Mouse (Mus musculus) CH12.LX (cell line): Measurements from ENCODE around the gene Tle6. TPM values are rescaled to one million over a fixed set of nuclear protein-coding genes. Genes with fewer than 3 reads are reported as not detected.

Experiments
- DNase-seq: peaks from one replicate; pipeline ENCODE4 v3.0.0-alpha.2; 2013; ENCODE audit errors: extremely low read depth
- H3K27ac ChIP-seq: 2 replicates; pipeline ENCODE4 v1.5.1; 2012; ENCODE audit warnings: low read depth, mild to moderate bottlenecking, control low read depth, moderate library complexity; ENCODE audit not compliant: insufficient read depth
- H3K27me3 ChIP-seq: replicated peaks from 2 replicates; pipeline ENCODE3; 2012; ENCODE audit warnings: inconsistent platforms
- H3K36me3 ChIP-seq, 2 experiments: replicated peaks in 1 of 2; 2 replicates each; pipeline versions ENCODE3 to v1.6.1; 2012; ENCODE audit warnings: inconsistent platforms in 1 of 2, low read length in 1 of 2, mild to moderate bottlenecking in 1 of 2, mixed read lengths in 1 of 2, moderate library complexity in 1 of 2; ENCODE audit not compliant: control insufficient read depth in 1 of 2, insufficient read depth in 1 of 2
- H3K4me1 ChIP-seq, 2 experiments: 2 replicates each; pipeline ENCODE4 v1.6.1; 2012; ENCODE audit warnings: inconsistent platforms in 1 of 2, moderate library complexity in 1 of 2; ENCODE audit not compliant: insufficient read depth in 2 of 2, control insufficient read depth in 1 of 2
- H3K4me2 ChIP-seq: 2 replicates; pipeline ENCODE4 v1.6.1; 2012; ENCODE audit warnings: low read depth, mild to moderate bottlenecking, control low read depth; ENCODE audit not compliant: poor library complexity, insufficient read depth, severe bottlenecking
- H3K4me3 ChIP-seq, 3 experiments: fragments of 150-350 bp in 1 of 3; sonication (generic) in 1 of 3; replicated peaks in 1 of 3; 2 replicates each; pipeline versions ENCODE3 to v1.5.1; 2011 to 2012; ENCODE audit warnings: low read depth in 2 of 3, low read length in 2 of 3, mild to moderate bottlenecking in 2 of 3, moderate library complexity in 2 of 3, control low read depth in 1 of 3, improper control_type of control experiment in 1 of 3, inconsistent platforms in 1 of 3, mixed read lengths in 1 of 3; ENCODE audit not compliant: poor library complexity in 1 of 3
- H3K79me2 ChIP-seq: replicated peaks from 2 replicates; pipeline ENCODE4 v1.6.1; 2012; ENCODE audit warnings: mild to moderate bottlenecking, moderate library complexity; ENCODE audit not compliant: control insufficient read depth, poor library complexity, insufficient read depth, severe bottlenecking; ENCODE audit errors: extremely low read depth
- H3K9ac ChIP-seq: 2 replicates; pipeline ENCODE4 v1.6.1; 2012; ENCODE audit warnings: low read depth, mild to moderate bottlenecking, control low read depth, moderate library complexity; ENCODE audit not compliant: insufficient read depth
- H3K9me3 ChIP-seq: replicated peaks from 2 replicates; pipeline ENCODE3; 2012; ENCODE audit warnings: low read length, inconsistent platforms, mixed read lengths
- CHD1 ChIP-seq: IDR thresholded peaks from 2 replicates; pipeline ENCODE4 v1.6.1; 2012; ENCODE audit warnings: low read depth, low read length, improper control_type of control experiment, inconsistent platforms
- CTCF ChIP-seq, 2 experiments: IDR thresholded peaks in 1 of 2; conservative IDR thresholded peaks in 1 of 2; 2 replicates each; pipeline ENCODE4 v1.5.1; 2011 to 2012; ENCODE audit warnings: low read depth in 2 of 2, low read length in 2 of 2, improper control_type of control experiment in 1 of 2, inconsistent platforms in 1 of 2, mild to moderate bottlenecking in 1 of 2, moderate library complexity in 1 of 2
- ELF1 ChIP-seq: IDR thresholded peaks from 2 replicates; pipeline ENCODE4 v1.6.1; 2014; ENCODE audit warnings: low read depth, mild to moderate bottlenecking, inconsistent platforms, low read length, improper control_type of control experiment
- ETS1 ChIP-seq: conservative IDR thresholded peaks from 2 replicates; pipeline ENCODE4 v1.6.1; 2012; ENCODE audit warnings: low read depth, mild to moderate bottlenecking, inconsistent platforms, low read length, improper control_type of control experiment, moderate library complexity
- HCFC1 ChIP-seq: IDR thresholded peaks from 2 replicates; pipeline ENCODE4 v1.6.1; 2012; ENCODE audit warnings: low read depth, mild to moderate bottlenecking, inconsistent platforms, low read length, improper control_type of control experiment
- IRF4 ChIP-seq: IDR thresholded peaks from 2 replicates; pipeline ENCODE4 v1.6.1; 2014; ENCODE audit warnings: low read depth, mild to moderate bottlenecking, inconsistent platforms, low read length, improper control_type of control experiment
- JUN ChIP-seq: IDR thresholded peaks from 2 replicates; pipeline ENCODE4 v1.6.1; 2011; ENCODE audit warnings: low read depth, mild to moderate bottlenecking, low read length, improper control_type of control experiment, moderate library complexity; ENCODE audit not compliant: insufficient read depth
- JUND ChIP-seq: conservative IDR thresholded peaks from 2 replicates; pipeline ENCODE4 v1.6.1; 2011; ENCODE audit warnings: low read depth, low read length, improper control_type of control experiment
- KAT2A ChIP-seq: IDR thresholded peaks from 2 replicates; pipeline ENCODE4 v1.6.1; 2012; ENCODE audit warnings: low read length, improper control_type of control experiment, inconsistent platforms; ENCODE audit not compliant: insufficient replicate concordance
- MAX ChIP-seq: IDR thresholded peaks from 2 replicates; pipeline ENCODE4 v1.6.1; 2011; ENCODE audit warnings: low read length, improper control_type of control experiment
- MAZ ChIP-seq: IDR thresholded peaks from 2 replicates; pipeline ENCODE4 v1.6.1; 2012; ENCODE audit warnings: low read depth, mild to moderate bottlenecking, inconsistent platforms, low read length, improper control_type of control experiment, moderate library complexity
- MEF2A ChIP-seq: IDR thresholded peaks from 2 replicates; pipeline ENCODE4 v1.6.1; 2014; ENCODE audit warnings: low read depth, mild to moderate bottlenecking, inconsistent platforms, low read length, improper control_type of control experiment, borderline replicate concordance
- MXI1 ChIP-seq: IDR thresholded peaks from 2 replicates; pipeline ENCODE4 v1.6.1; 2011; ENCODE audit warnings: mild to moderate bottlenecking, low read depth, low read length, improper control_type of control experiment
- NELFE ChIP-seq: IDR thresholded peaks from 2 replicates; pipeline ENCODE4 v1.6.1; 2011; ENCODE audit warnings: low read depth, low read length, improper control_type of control experiment
- NRF1 ChIP-seq: IDR thresholded peaks from 2 replicates; pipeline ENCODE4 v1.6.1; 2014; ENCODE audit warnings: low read depth, mild to moderate bottlenecking, inconsistent platforms, low read length, improper control_type of control experiment, moderate library complexity
- PAX5 ChIP-seq: IDR thresholded peaks from 2 replicates; pipeline ENCODE4 v1.6.1; 2012; ENCODE audit warnings: low read length, inconsistent platforms, mixed read lengths
- POLR2A ChIP-seq: IDR thresholded peaks from 2 replicates; pipeline ENCODE4 v1.6.1; 2011; ENCODE audit warnings: low read depth, mild to moderate bottlenecking, improper control_type of control experiment, low read length
- RCOR1 ChIP-seq: conservative IDR thresholded peaks from 2 replicates; pipeline ENCODE4 v1.6.1; 2012; ENCODE audit warnings: low read depth, mild to moderate bottlenecking, inconsistent platforms, low read length, improper control_type of control experiment
- SIN3A ChIP-seq: IDR thresholded peaks from 2 replicates; pipeline ENCODE4 v1.6.1; 2012; ENCODE audit warnings: low read length, improper control_type of control experiment, inconsistent platforms
- USF2 ChIP-seq: conservative IDR thresholded peaks from 2 replicates; pipeline ENCODE4 v1.6.1; 2011; ENCODE audit warnings: low read depth, low read length, improper control_type of control experiment
- ZC3H11A ChIP-seq: IDR thresholded peaks from 2 replicates; pipeline ENCODE4 v1.6.1; 2012; ENCODE audit warnings: low read depth, mild to moderate bottlenecking, inconsistent platforms, low read length, improper control_type of control experiment
- ZKSCAN1 ChIP-seq: IDR thresholded peaks from 2 replicates; pipeline ENCODE4 v1.6.1; 2012; ENCODE audit warnings: low read depth, inconsistent platforms, low read length, improper control_type of control experiment, borderline replicate concordance
- ZNF384 ChIP-seq: IDR thresholded peaks from 2 replicates; pipeline ENCODE4 v1.6.1; 2012; ENCODE audit warnings: low read depth, low read length, improper control_type of control experiment, inconsistent platforms
- dilution Hi-C: fragments of 300-500 bp; cut with MboI; formaldehyde crosslinking; loops from 2 replicates; pipeline ENCODE4 v1.14.3; 2020; ENCODE audit warnings: low sequenced_read_pairs; ENCODE audit not compliant: extremely low pct_unique_long_range_greater_than_20kb, extremely low pct_ligation_motif_present
- in situ Hi-C: fragments of 300-500 bp; cut with MboI; formaldehyde crosslinking; loops from 3 replicates; pipeline ENCODE4 v1.14.3; 2019; ENCODE audit warnings: low sequenced_read_pairs, low pct_ligation_motif_present, low pct_unique_long_range_greater_than_20kb, mixed read lengths
- polyA plus RNA-seq: library from polyadenylated mRNA; unstranded; fragments of >175 nt; gene quantifications from 2 replicates; pipeline ENCODE4 v1.2.1, GENCODE M21; 2012; ENCODE audit warnings: low read depth; ENCODE audit not compliant: insufficient read length
- total RNA-seq, 2 experiments: library from RNA; depleted of rRNA; stranded (reverse); fragments of 300-350 nt in 1 of 2; fragments of >200 nt in 1 of 2; gene quantifications; 2 replicates each; pipeline ENCODE4 v1.2.3; 2012 to 2014

Tle6 gene
- total and polyA plus RNA-seq, 3 experiments: 0.39 to 1.3 (median 1.2) TPM

DNA sequence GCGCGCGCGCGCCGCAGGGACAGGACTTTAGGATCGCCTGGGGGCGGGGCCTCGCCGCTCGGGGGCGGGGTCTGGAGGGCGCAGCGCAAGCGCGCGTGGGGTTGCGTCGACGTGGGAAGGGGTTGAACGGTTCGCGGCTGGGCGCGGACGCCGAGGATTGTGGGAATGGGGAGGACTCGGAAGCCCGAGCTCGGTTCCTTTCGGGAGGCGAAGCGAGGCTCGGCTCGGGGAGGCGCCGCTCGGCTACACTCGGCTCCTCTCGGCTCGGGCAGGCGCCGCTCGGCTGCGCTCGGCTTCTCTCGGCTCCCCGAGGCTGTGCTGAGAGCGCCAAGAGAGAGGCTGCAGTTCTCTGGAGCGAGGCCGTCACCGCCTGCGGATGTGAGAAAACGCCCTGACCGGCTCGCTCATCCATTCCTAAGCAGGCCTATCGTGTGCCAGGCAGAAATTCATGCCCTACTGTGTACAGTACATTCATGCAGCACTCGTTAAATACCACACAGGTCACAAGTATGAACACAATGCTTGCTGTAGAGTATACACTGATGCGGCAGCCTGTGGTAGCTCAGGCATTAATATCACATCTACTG lies 55.6 kb downstream of the Tle6 start, which contains the start of gene Gna11:
Gna11 (minus strand) TSS at position 30 of the 587 bp plus-strand sequence.
- peak within 1 kb of the TSS; percentile 48 for H3K4me2 ChIP-seq
- TF ChIP-seq RCOR1 (no peak), KAT2A (0 out of 2 replicates have a peak, but pooled peaks have one; percentile 25), ZKSCAN1 (peak; percentile 95), ETS1 (no peak), PAX5 (no peak), NELFE (peak; percentile 54), MAZ (no peak), ELF1 (peak; percentile 61), JUND (no peak), MAX (peak; percentile 29; the same call in 1 of the 2 replicates), MEF2A (0 out of 2 replicates have a peak, but pooled peaks have one; percentile 16), CHD1 (no peak), USF2 (no peak), CTCF (conservative IDR thresholded peaks at IDR 0.05 in 1 of 2, IDR thresholded peaks at IDR 0.05 in 1 of 2; ENCODE audit: low read depth in 2 of 2, low read length in 2 of 2) (no peak), MXI1 (no peak; the same call in 1 of the 2 replicates), ZC3H11A (no peak), JUN (no peak), POLR2A (peak; percentile 66; the same call in 1 of the 2 replicates), NRF1 (peak; percentile 92), SIN3A (no peak; the same call in 1 of the 2 replicates), ZNF384 (no peak), IRF4 (peak; percentile 30; the same call in 1 of the 2 replicates), HCFC1 (peak; percentile 63; the same call in 1 of the 2 replicates)
- H3K36me3 ChIP-seq: peaks cover 0 to 30% of the 10 kb centered on the region in 2 experiments
- peaks cover 5% of the 10 kb centered on the region for H3K27me3 ChIP-seq
- H3K9ac ChIP-seq: peak within 1 kb of the TSS; percentile 98
- H3K4me3 ChIP-seq: peak within 1 kb of the TSS; percentile 73 to 100 (median 84)
- H3K27ac ChIP-seq: peak within 1 kb of the TSS; percentile 66; the same call in 1 of the 2 replicates
- in situ Hi-C loops: no loop called here
- no peaks in the 10 kb centered on the region for H3K9me3 ChIP-seq
- peaks cover 12% of the 10 kb centered on the region for H3K79me2 ChIP-seq
- H3K4me1 ChIP-seq: peaks cover 7 to 43% of the 10 kb centered on the region in 2 experiments; a peak in 3 of 4 replicates
- peak; percentile 95 for DNase-seq
- dilution Hi-C loops: no loop called here
